Mouse (Mus musculus) thymus, postnatal 36 days (tissue): ENCODE results near the gene Arl16.
"Not testable (repeated sequence)": the region's sequence is repeated elsewhere in the genome, so short reads cannot be mapped to it uniquely, and the experiment has no call there.

Experiments used
- DNase-seq, 2 experiments: peaks; one replicate each; pipeline ENCODE4 v3.0.0; 2022; ENCODE audit warnings: mixed read lengths in 2 of 2

Arl16 gene

GRCm38 (mm10) chr11:120467051-120467735 is at the start of gene Arl16:
Gene Arl16 (minus strand): TSS chr11:120467607.
- peak; percentile 94 to 97 for DNase-seq

DNA sequence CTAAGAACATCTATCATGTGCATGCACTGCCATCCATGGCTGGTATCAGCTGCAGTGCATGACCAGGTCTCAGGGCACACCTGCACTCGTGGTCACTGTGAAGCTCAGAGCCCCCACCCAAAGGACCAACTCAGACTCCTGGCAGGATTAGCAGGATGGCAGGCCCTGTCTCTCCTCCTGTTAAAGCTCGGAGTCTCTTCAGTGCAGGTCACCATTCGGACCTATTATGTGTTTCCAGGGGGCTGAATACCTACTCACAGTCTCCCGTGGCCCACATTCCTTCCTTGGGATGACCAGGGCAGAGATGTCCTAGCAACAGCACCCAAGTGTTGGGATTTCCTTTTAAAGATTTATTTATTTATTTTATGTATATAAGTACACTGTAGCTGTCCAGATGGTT is 49.7 kb upstream of the Arl16 start:
- no peak for DNase-seq

DNA sequence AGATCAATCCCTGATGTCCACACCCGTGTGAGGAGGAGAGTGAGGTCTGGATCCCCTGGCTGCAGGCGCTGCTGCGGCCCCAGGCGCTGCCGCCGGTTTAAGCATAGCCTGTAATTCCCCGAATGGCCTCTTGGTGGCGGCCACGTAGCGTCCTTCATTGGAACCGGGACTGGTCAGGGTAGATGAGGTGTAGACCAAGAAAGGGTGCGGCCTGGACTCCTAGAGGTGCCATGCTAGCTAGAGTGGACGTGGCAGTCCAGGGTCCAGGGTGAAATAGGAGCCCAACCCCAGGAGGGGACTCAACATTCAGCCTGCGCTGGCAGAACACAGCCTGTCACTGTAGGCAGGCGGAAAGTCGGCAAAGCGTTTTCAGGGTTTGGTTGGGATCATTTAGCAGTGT is 48.2 kb upstream of the Arl16 start:
- DNase-seq = peak; percentile 79 to 83

DNA sequence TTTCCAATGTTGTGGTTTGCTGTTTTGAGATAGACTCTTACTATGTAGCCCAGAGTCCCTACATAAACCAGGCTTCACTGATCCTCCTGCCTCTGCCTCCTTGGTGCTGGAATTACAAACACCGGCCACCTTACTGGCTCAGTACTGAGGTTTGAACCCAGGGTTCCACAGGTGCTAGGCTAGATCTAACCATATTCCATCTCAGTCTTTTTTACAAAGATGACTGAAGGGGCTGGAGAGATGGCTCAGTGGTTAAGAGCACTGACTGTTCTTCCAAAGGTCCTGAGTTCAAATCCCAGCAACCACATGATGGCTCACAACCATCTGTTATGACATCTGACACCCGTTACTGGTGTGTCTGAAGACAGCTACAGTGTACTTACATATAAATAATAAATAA is 46.9 kb upstream of the Arl16 start:
- DNase-seq = not testable (repeated sequence)

- DNase-seq = no peak
These were observed 45.5 kb upstream of the Arl16 start for GRCm38 (mm10) chr11:120512790-120513453.

- peak; percentile 39 to 45 for DNase-seq
These were observed 43.1 kb upstream of the Arl16 start for GRCm38 (mm10) chr11:120510375-120511030.

GRCm38 (mm10) chr11:120509940-120510339 is 42.5 kb upstream of the Arl16 start:
- DNase-seq = no peak

- no peak for DNase-seq
These were observed 41.0 kb upstream of the Arl16 start for GRCm38 (mm10) chr11:120508290-120508870.

- DNase-seq = no peak
These were observed 40.3 kb upstream of the Arl16 start for GRCm38 (mm10) chr11:120507611-120508289.

- DNase-seq = no peak
These were observed 39.5 kb upstream of the Arl16 start for GRCm38 (mm10) chr11:120506899-120507298.

DNA sequence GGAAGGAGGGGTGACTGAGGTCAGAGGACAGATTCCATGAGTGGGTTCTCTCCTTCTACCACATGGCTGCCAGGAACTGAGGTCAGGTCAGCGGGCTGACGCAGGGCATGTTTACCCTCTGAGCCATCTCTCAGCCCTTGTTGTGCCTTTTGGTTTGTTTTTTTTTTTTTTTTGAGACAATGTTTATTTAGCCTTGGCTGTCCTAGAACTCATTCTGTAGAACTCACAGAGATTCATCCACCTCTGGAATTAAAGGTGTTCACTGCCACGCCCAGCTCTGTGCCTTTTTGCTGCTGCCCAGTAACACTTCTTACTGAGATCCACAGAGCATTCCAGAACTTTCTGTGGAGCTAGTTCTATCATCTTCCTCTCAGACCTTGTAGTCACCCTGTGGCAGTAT is 38.3 kb upstream of the Arl16 start:
- no peak for DNase-seq

- no peak for DNase-seq
These were observed 34.3 kb upstream of the Arl16 start for GRCm38 (mm10) chr11:120501701-120502100.

GRCm38 (mm10) chr11:120501018-120501417 is 33.6 kb upstream of the Arl16 start:
- DNase-seq = no peak

DNA sequence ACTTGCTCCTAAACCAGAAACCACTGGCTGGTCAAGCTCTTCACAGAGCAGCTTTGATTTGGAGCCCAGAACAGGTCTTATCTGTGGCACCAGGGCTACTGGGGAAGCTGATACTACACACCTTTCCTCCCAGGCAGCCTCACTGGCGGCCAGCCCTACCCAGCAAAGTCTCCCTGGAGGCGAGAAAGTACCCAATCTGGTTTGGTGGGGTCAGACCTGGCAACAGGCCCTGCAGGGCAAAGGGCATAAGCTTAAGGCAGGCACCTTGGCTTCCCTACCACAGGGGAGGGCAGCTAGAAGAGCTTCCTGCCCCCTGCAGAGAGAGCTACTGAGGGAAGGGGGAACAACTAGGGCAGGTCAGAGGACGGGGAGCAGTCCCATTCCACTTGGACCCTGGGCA is 33.0 kb upstream of the Arl16 start:
- DNase-seq = no peak

DNA sequence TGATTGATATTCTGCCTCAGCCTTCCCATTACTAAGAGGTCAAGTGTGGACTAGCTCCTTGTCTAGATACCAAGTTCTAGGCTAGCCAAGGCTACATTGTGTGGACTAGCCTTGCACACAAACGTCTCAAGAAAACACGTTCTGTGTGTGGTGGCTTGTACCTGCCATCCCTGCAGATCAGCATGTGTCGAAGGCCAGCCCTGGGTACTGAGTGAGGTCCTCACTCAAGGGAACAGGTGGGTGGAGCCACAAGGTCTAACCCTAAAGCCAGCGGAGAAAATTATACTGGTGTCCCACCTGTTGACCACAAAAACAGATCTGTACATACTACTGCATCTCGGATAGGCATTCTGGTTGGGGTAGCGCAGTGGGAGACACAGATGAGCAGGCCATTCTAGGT is 32.5 kb upstream of the Arl16 start:
- no peak for DNase-seq

DNA sequence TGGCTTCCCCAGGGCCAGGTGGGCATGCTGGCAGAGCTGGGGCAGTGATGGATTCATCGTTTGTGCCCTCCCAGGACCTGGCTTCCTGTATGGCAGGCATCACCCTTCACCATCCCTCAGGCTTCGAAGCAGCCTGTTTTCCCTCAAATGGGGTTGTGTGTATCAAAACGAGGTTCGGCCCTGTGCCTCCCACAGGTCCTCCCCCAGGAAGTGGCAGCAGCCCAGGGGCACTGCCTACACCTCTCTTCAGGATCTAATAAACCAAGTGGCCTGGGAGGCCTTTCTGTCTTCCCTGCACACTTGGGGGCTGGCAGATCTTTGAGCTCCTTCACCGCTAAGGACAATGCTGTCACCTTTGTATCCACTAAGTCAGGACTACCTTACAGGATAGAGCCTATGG is 31.5 kb upstream of the Arl16 start:
- no peak for DNase-seq

- no peak for DNase-seq
These were observed 30.8 kb upstream of the Arl16 start for GRCm38 (mm10) chr11:120498226-120498625.

DNA sequence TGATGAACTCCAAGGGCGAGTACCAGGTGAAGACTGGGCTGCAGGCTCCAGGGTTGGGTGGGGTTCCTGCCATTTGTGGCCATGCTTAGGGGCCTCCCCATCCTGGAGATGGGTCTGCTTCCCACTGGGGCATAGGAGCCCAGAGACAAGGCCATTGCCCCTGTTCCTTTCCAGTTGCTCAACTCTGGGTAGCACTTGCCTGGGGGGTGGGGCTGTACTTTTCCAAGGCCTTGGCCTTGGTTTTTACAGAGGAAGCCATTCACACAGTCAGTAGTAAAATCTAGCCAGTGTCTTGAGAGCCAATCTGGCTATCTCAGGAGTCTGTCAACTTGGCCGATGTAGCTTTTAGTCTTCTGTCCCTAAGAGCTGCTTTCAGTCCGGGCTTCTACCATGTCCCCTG is 30.0 kb upstream of the Arl16 start:
- no peak for DNase-seq

GRCm38 (mm10) chr11:120493911-120494310 is 26.5 kb upstream of the Arl16 start:
- no peak for DNase-seq

GRCm38 (mm10) chr11:120493351-120493750 is 25.9 kb upstream of the Arl16 start:
- DNase-seq = no peak

GRCm38 (mm10) chr11:120492878-120493203 is 25.4 kb upstream of the Arl16 start:
- DNase-seq = no peak

DNA sequence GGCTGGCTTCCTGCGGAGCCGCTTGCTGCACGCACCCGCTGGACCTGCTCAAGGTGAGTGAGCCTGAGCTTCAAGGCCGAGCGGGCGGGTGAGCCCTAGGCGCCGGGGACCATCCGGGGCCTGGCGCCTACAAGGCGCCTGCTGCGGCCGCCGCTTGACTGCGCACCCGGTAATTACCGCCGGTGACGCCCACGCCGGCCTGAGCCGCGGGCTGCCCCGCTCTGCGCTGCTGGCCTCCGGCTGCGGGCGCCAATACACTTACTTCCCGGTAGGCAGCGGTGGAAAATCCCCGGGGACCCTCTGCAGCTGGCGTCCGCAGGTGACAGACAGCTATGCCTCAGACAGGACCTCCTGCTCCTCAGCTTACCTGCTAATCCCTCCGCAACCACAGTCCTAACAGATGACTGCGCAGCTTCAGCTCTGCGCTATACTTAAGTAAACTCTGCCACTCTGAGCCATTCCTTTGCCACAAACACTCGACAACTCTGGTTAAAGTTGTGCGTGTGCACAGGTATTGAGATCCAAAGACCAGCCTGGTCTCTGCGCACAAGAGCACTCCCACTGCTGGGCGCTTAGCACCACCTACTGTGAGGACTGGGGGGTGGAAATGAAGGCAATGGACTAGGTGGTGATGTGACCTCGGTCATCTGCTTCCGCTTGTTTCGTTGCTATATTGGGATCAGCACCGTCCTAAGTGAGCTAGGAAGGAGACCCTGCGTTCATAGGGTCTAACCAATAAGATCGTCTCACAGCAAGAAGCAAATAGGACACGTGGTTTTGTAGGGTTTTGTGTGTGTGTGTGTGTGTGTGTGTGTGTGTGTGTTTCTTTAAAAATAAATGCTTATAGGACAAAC is 24.8 kb upstream of the Arl16 start:
- peak; percentile 26 to 53 for DNase-seq
